Mouse (Mus musculus) heart, adult 2 months (tissue): ENCODE results near the gene Birc6. TPM values are rescaled to one million over a fixed set of nuclear protein-coding genes. Genes with fewer than 3 reads are reported as not detected.

Experiments used
- DNase-seq, 2 experiments: peaks; one replicate each; pipeline ENCODE4 v3.0.0; 2021
- H3K27ac ChIP-seq: fragments of 200-600 bp; 2 replicates; pipeline ENCODE4 v1.8.1; 2022
- H3K27me3 ChIP-seq: fragments of 200-500 bp; 2 replicates; pipeline ENCODE4 v1.6.1; 2012; ENCODE audit warnings: mild to moderate bottlenecking, low read length, inconsistent platforms, mixed read lengths; ENCODE audit not compliant: control insufficient read depth, insufficient read depth
- H3K36me3 ChIP-seq: fragments of 200-500 bp; 2 replicates; pipeline ENCODE4 v1.6.1; 2012; ENCODE audit warnings: low read length, inconsistent platforms; ENCODE audit not compliant: control insufficient read depth, insufficient read depth
- H3K4me1 ChIP-seq: fragments of 200-500 bp; 2 replicates; pipeline ENCODE4 v1.6.1; 2011; ENCODE audit warnings: low read length; ENCODE audit not compliant: control insufficient read depth, insufficient read depth
- H3K4me3 ChIP-seq: fragments of 200-600 bp; 2 replicates; pipeline ENCODE4 v1.8.1; 2022
- H3K79me2 ChIP-seq: fragments of 200-500 bp; replicated peaks from 2 replicates; pipeline ENCODE4 v1.6.1; 2012; ENCODE audit warnings: mild to moderate bottlenecking, inconsistent platforms, low read length, moderate library complexity, mixed read lengths; ENCODE audit not compliant: control insufficient read depth, insufficient read depth
- H3K9ac ChIP-seq: fragments of 200-500 bp; 2 replicates; pipeline ENCODE4 v1.6.1; 2012; ENCODE audit warnings: low read depth, mild to moderate bottlenecking, control low read depth, inconsistent platforms, low read length, mixed read lengths
- CTCF ChIP-seq: fragments of 200-600 bp; IDR thresholded peaks from 2 replicates; pipeline ENCODE4 v1.8.1; 2022; ENCODE audit warnings: antibody characterized with exemption, mild to moderate bottlenecking, moderate library complexity
- EP300 ChIP-seq: fragments of 200-500 bp; IDR thresholded peaks from 2 replicates; pipeline ENCODE4 v1.6.1; 2011; ENCODE audit warnings: low read depth, low read length, control low read depth; ENCODE audit not compliant: insufficient read depth
- POLR2A ChIP-seq: fragments of 200-500 bp; IDR thresholded peaks from 2 replicates; pipeline ENCODE4 v1.6.1; 2011; ENCODE audit warnings: mild to moderate bottlenecking, low read depth, low read length, control low read depth; ENCODE audit not compliant: insufficient read depth
- WGBS: fragments of 180-500 bp; shearing (Covaris S2); methylation state at CpG from one replicate; pipeline ENCODE4 v1.1.7; 2018; 5-methylcytosine and 5-hydroxymethylcytosine counted together
- intact Hi-C: fragments of 180-260 bp; cut with DNase I; formaldehyde crosslinking; loops from one replicate; pipeline ENCODE4 v1.15.1; 2025
- polyA plus RNA-seq: library from polyadenylated mRNA; depleted of rRNA; stranded (reverse); fragments of >200 nt; gene quantifications from 2 replicates; pipeline ENCODE4 v1.2.3, GENCODE M21; 2012; rRNA removed
- total RNA-seq, 2 experiments: library from RNA; stranded (reverse); gene quantifications; 2 replicates each; pipeline ENCODE4 v1.2.3; 2021

The Birc6 gene
- total and polyA plus RNA-seq, 3 experiments = 42.7 to 65.9 (median 60.5) TPM

GRCm38 (mm10) chr17:74751026-74751425 lies 222.9 kb downstream of the Birc6 start:
- Histone ChIP-seq H3K4me3 (no peak overlapping the region), H3K36me3 (no peaks in the 10 kb centered on the region), H3K27ac (no peak overlapping the region), H3K9ac (no peak overlapping the region), H3K27me3 (no peaks in the 10 kb centered on the region), H3K4me1 (no peaks in the 10 kb centered on the region), H3K79me2 (no peaks in the 10 kb centered on the region)
- intact Hi-C loops = no loop called here
- DNase-seq = no peak
- TF ChIP-seq EP300 (no peak), CTCF (no peak), POLR2A (no peak)
- 70% methylated on average over 4 of the region's 4 CpGs for WGBS

Other genes with a start within 250 kb of the Birc6 start
- gene Memo1, start 232.8 kb upstream of the Birc6 start, total RNA-seq = 10 to 100 TPM; 56.7 to 66.7 TPM
- 70.8 and 77.6 TPM in 2 replicates for gene Memo1, start 232.8 kb upstream of the Birc6 start, polyA plus RNA-seq
- gene Dpy30, start 204.4 kb upstream of the Birc6 start, total RNA-seq = 10 to 100 TPM; 39.5 to 47.3 TPM
- gene Dpy30, start 204.4 kb upstream of the Birc6 start, polyA plus RNA-seq = 34.6 and 47.3 TPM in 2 replicates
- 10 to 100 TPM; 29.2 to 33.5 TPM for gene Spast, start 189.3 kb upstream of the Birc6 start, total RNA-seq
- gene Spast, start 189.3 kb upstream of the Birc6 start, polyA plus RNA-seq = 4.2 and 8.3 TPM in 2 replicates
- 1 to 10 TPM; 9.2 to 9.5 TPM for gene Slc30a6, start 132.7 kb upstream of the Birc6 start, total RNA-seq
- 14.6 and 28.0 TPM in 2 replicates for gene Slc30a6, start 132.7 kb upstream of the Birc6 start, polyA plus RNA-seq
- gene Nlrc4, start 69.2 kb upstream of the Birc6 start, total RNA-seq = under 1 TPM; 0.27 to 0.39 TPM
- gene Nlrc4, start 69.2 kb upstream of the Birc6 start, polyA plus RNA-seq = 0.12 and 0.23 TPM in 2 replicates
- gene Yipf4, start 38.8 kb upstream of the Birc6 start, total RNA-seq = 10 to 100 TPM; 65.9 to 71.1 TPM
- gene Yipf4, start 38.8 kb upstream of the Birc6 start, polyA plus RNA-seq = 14.6 and 30.2 TPM in 2 replicates
- 10 to 100 TPM; 13.3 to 16.0 TPM for gene Ttc27, start 189.4 kb downstream of the Birc6 start, total RNA-seq
- 3.5 and 7.6 TPM in 2 replicates for gene Ttc27, start 189.4 kb downstream of the Birc6 start, polyA plus RNA-seq